In the genomic region with DNA sequence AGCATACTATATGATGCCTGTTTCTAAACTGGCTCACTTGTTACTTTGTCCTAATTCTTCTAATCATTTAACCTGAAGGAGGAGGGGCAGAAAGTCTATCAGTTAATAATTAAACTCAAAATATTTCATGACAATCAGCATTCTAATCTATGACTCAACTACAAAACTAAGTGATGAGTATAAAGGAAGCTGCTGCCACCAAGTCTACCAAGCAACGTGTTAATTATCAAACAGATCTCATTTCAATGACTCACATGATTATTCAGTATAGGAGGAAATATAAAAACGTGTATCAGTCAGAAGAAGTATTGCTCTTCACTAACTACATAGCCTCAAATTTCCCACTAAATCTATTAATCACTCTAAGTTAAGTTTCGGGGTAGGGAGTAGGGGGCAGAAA, we compare ENCODE assay signal across 22 mouse cellular contexts. TPM values are rescaled to one million over a fixed set of nuclear protein-coding genes. Genes with fewer than 3 reads are reported as not detected.
DNase-seq lines count a peak whose midpoint lies in the region; ATAC-seq and TF ChIP-seq lines count a peak whose summit lies in the region.
"Had no signal": no experiment of that assay in that cellular context is flagged by ENCODE, and none has a peak within 500 bp of the region (broad histone marks: within the 10 kb centered on the region; RNA-seq: fewer than 3 reads in every experiment).

No protein-coding gene starts in this region.

- 37% methylated on average over 3 of the region's 3 CpGs for WGBS in kidney, adult 2 months
- WGBS in kidney, embryonic 14.5 days: 60% methylated on average over 3 of the region's 3 CpGs
- WGBS in midbrain, embryonic 11.5 days: 93% methylated on average over 3 of the region's 3 CpGs
- WGBS in midbrain, embryonic 14.5 days: 93% methylated on average over 3 of the region's 3 CpGs
- 57% methylated on average over 3 of the region's 3 CpGs for WGBS in intestine, embryonic 15.5 days

- no peak for ATAC-seq in kidney, embryonic 14.5 days (ENCODE audit: low FRiP score, low TSS enrichment)
- no peak for ATAC-seq in midbrain, embryonic 11.5 days (ENCODE audit: low FRiP score)
- ATAC-seq in midbrain, embryonic 14.5 days (ENCODE audit: low FRiP score, low TSS enrichment): no peak
- peak; percentile 73 for ATAC-seq in intestine, embryonic 15.5 days
- ATAC-seq: forebrain, embryonic 16.5 days had no signal

- H3K27me3 ChIP-seq in kidney, adult 2 months (replicated peaks; ENCODE audit: control insufficient read depth, insufficient read depth, low read length): no peaks in the 10 kb centered on the region
- H3K27me3 ChIP-seq in kidney, embryonic 14.5 days (ENCODE audit: control insufficient read depth, insufficient read depth, low read length): no peaks in the 10 kb centered on the region
- H3K27me3 ChIP-seq in midbrain, embryonic 11.5 days (ENCODE audit: control insufficient read depth, insufficient read depth, low read length): no peaks in the 10 kb centered on the region
- H3K27me3 ChIP-seq in midbrain, embryonic 14.5 days (ENCODE audit: control insufficient read depth, insufficient read depth, low read length): no peaks in the 10 kb centered on the region
- no peaks in the 10 kb centered on the region for H3K27me3 ChIP-seq in intestine, embryonic 15.5 days (replicated peaks)
- H3K27me3 ChIP-seq: CH12.LX; embryonic facial prominence, embryonic 13.5 days; forebrain, embryonic 12.5 days had no signal

- no peaks in the 10 kb centered on the region for H3K9me3 ChIP-seq in kidney, embryonic 14.5 days (ENCODE audit: control insufficient read depth, low read length)
- H3K9me3 ChIP-seq in midbrain, embryonic 11.5 days (ENCODE audit: control insufficient read depth, low read length): no peaks in the 10 kb centered on the region
- no peaks in the 10 kb centered on the region for H3K9me3 ChIP-seq in midbrain, embryonic 14.5 days (ENCODE audit: control insufficient read depth, low read length)
- H3K9me3 ChIP-seq in intestine, embryonic 15.5 days: no peaks in the 10 kb centered on the region
- H3K9me3 ChIP-seq: embryonic facial prominence, embryonic 13.5 days; forebrain, embryonic 12.5 days; heart, embryonic 10.5 days; hindbrain, embryonic 10.5 days had no signal

- intact Hi-C loops in heart, postnatal 10 days (cut with DNase I): no loop called here

- TF ChIP-seq POLR2A in kidney, adult 2 months (IDR thresholded peaks at IDR 0.05; ENCODE audit: low read depth, low read length): no peak

- no peak overlapping the region for H3K27ac ChIP-seq in kidney, adult 2 months (ENCODE audit: insufficient read depth, low read depth, low read length)
- no peak overlapping the region for H3K27ac ChIP-seq in kidney, embryonic 14.5 days (ENCODE audit: low read depth, low read length)
- no peak overlapping the region for H3K27ac ChIP-seq in midbrain, embryonic 11.5 days (ENCODE audit: low read depth, low read length)
- H3K27ac ChIP-seq in midbrain, embryonic 14.5 days (replicated peaks; ENCODE audit: low read depth, low read length): no peak overlapping the region
- H3K27ac ChIP-seq in intestine, embryonic 15.5 days: no peak overlapping the region
- H3K27ac ChIP-seq: embryonic facial prominence, embryonic 13.5 days; forebrain, embryonic 12.5 days; heart, embryonic 10.5 days; hindbrain, embryonic 10.5 days; hindbrain, embryonic 14.5 days had no signal

- TF ChIP-seq CTCF in kidney, adult 2 months (conservative IDR thresholded peaks at IDR 0.05; ENCODE audit: insufficient read depth, insufficient read length, low read depth, low read length): no peak

- no peak overlapping the region for H3K4me3 ChIP-seq in kidney, adult 2 months (ENCODE audit: insufficient read depth, low read depth, low read length)
- no peak overlapping the region for H3K4me3 ChIP-seq in kidney, embryonic 14.5 days (ENCODE audit: low read length)
- H3K4me3 ChIP-seq in midbrain, embryonic 11.5 days (ENCODE audit: low read depth, low read length): no peak overlapping the region
- no peak overlapping the region for H3K4me3 ChIP-seq in midbrain, embryonic 14.5 days (replicated peaks; ENCODE audit: low read depth, low read length)
- no peak overlapping the region for H3K4me3 ChIP-seq in intestine, embryonic 15.5 days (replicated peaks)
- H3K4me3 ChIP-seq: embryonic facial prominence, embryonic 13.5 days; forebrain, embryonic 12.5 days; heart, embryonic 10.5 days; hindbrain, embryonic 10.5 days had no signal

- H3K36me3 ChIP-seq in kidney, adult 2 months (ENCODE audit: control insufficient read depth, insufficient read depth, low read length): peaks cover 1% of the 10 kb centered on the region; the same call in 1 of the 2 replicates
- H3K36me3 ChIP-seq in kidney, embryonic 14.5 days (ENCODE audit: control insufficient read depth, insufficient read depth, low read length): peaks cover 21% of the 10 kb centered on the region; the same call in 1 of the 2 replicates
- H3K36me3 ChIP-seq in midbrain, embryonic 11.5 days (ENCODE audit: control insufficient read depth, insufficient read depth, low read length): no peaks in the 10 kb centered on the region
- H3K36me3 ChIP-seq in midbrain, embryonic 14.5 days (ENCODE audit: control insufficient read depth, insufficient read depth, low read length): peaks cover 20% of the 10 kb centered on the region
- no peaks in the 10 kb centered on the region for H3K36me3 ChIP-seq in intestine, embryonic 15.5 days

- H3K9ac ChIP-seq in kidney, embryonic 14.5 days (ENCODE audit: low read depth, low read length): no peak overlapping the region
- H3K9ac ChIP-seq in midbrain, embryonic 11.5 days (ENCODE audit: low read length): no peak overlapping the region
- no peak overlapping the region for H3K9ac ChIP-seq in midbrain, embryonic 14.5 days (replicated peaks; ENCODE audit: low read length)
- no peak overlapping the region for H3K9ac ChIP-seq in intestine, embryonic 15.5 days
- H3K9ac ChIP-seq: embryonic facial prominence, embryonic 13.5 days; forebrain, embryonic 12.5 days; hindbrain, embryonic 14.5 days had no signal

- H3K4me1 ChIP-seq in kidney, adult 2 months (ENCODE audit: control insufficient read depth, insufficient read depth, low read length): peaks cover 12% of the 10 kb centered on the region; the same call in 1 of the 2 replicates
- no peaks in the 10 kb centered on the region for H3K4me1 ChIP-seq in kidney, embryonic 14.5 days (ENCODE audit: control insufficient read depth, insufficient read depth, low read length)
- peaks cover 2% of the 10 kb centered on the region; the same call in 1 of the 2 replicates for H3K4me1 ChIP-seq in midbrain, embryonic 11.5 days (ENCODE audit: control insufficient read depth, insufficient read depth, low read length)
- 0 out of 2 replicates have a peak, but pooled peaks cover under 1% of the 10 kb centered on the region for H3K4me1 ChIP-seq in midbrain, embryonic 14.5 days (ENCODE audit: control insufficient read depth, insufficient read depth, low read length)
- no peaks in the 10 kb centered on the region for H3K4me1 ChIP-seq in intestine, embryonic 15.5 days (replicated peaks)
- H3K4me1 ChIP-seq: embryonic facial prominence, embryonic 13.5 days; heart, embryonic 10.5 days had no signal

- no peak overlapping the region for H3K4me2 ChIP-seq in kidney, embryonic 14.5 days (replicated peaks; ENCODE audit: low read depth, low read length)
- no peak overlapping the region for H3K4me2 ChIP-seq in midbrain, embryonic 11.5 days
- H3K4me2 ChIP-seq in midbrain, embryonic 14.5 days (ENCODE audit: low read length): no peak overlapping the region
- H3K4me2 ChIP-seq in intestine, embryonic 15.5 days (replicated peaks): no peak overlapping the region
- H3K4me2 ChIP-seq: embryonic facial prominence, embryonic 13.5 days; forebrain, embryonic 12.5 days; hindbrain, embryonic 14.5 days had no signal

- DNase-seq in kidney, adult 2 months: peak; percentile 55
- DNase-seq in midbrain, embryonic 11.5 days (ENCODE audit: low spot score, missing footprints): peak; percentile 12
- DNase-seq in midbrain, embryonic 14.5 days: no peak
- no peak for DNase-seq in cerebellum, adult 11 months
- DNase-seq in urinary bladder, postnatal 4 days (ENCODE audit: low spot score in 2 of 2): no peak
- no peak for DNase-seq in heart, postnatal 10 days
- DNase-seq: adrenal gland, postnatal 10 days; cerebellum, adult 18-20 months; cerebellum, adult 9-11 months; cerebellum, postnatal 36 days; gastrocnemius, postnatal 10 days; heart, adult 18-20 months; heart, postnatal 14 days had no signal

RNA-seq across cellular contexts. Expression of a gene that starts 10.9 kb away (rescaled TPM):
- 19.1 and 19.4 TPM in 2 replicates for polyA plus RNA-seq in kidney, adult 2 months (2012; rRNA removed)
- 14.3 and 14.9 TPM in 2 replicates for polyA plus RNA-seq in kidney, embryonic 14.5 days (2014; fragmentation: Nextera tagmentation; extraction: Ambion mirVana)
- polyA plus RNA-seq in midbrain, embryonic 11.5 days (2014; fragmentation: Nextera tagmentation; extraction: Ambion mirVana): 13.2 and 14.7 TPM in 2 replicates
- polyA plus RNA-seq in midbrain, embryonic 14.5 days (2014; fragmentation: Nextera tagmentation; extraction: Ambion mirVana): 15.1 and 15.2 TPM in 2 replicates
- 7.0 and 9.0 TPM in 2 replicates for polyA plus RNA-seq in intestine, embryonic 15.5 days (2015; fragmentation: Nextera tagmentation; extraction: Ambion mirVana)
- 10 to 100 TPM; 46.0 to 52.9 TPM for total RNA-seq in heart, postnatal 10 days (2021)

Comparison
In these comparisons a context has a peak if more than half of its experiments do, and no peak if none do; other contexts are left out.
1. DNase-seq: peak in kidney, adult 2 months (single experiment) and midbrain, embryonic 11.5 days (single experiment); none in midbrain, embryonic 14.5 days (single experiment), cerebellum, adult 11 months (single experiment), urinary bladder, postnatal 4 days (0 of 2) and heart, postnatal 10 days (0 of 2).